Mouse (Mus musculus) liver, embryonic 15.5 days (tissue): ENCODE results near the gene Ripply3. TPM values are rescaled to one million over a fixed set of nuclear protein-coding genes. Genes with fewer than 3 reads are reported as not detected.

ENCODE experiments used
- ATAC-seq: fragments of 200-750 bp; cut with Nextera tagmentation; 2 replicates; pipeline ENCODE4 v1.8.0; 2017; ENCODE audit warnings: moderate number of reproducible peaks, mild to moderate bottlenecking, moderate library complexity; ENCODE audit not compliant: insufficient read depth
- H3K27ac ChIP-seq: fragments of 300-500 bp; sonication (generic); replicated peaks from 2 replicates; pipeline ENCODE4 v1.5.1; 2015; ENCODE audit warnings: mild to moderate bottlenecking, inconsistent platforms
- H3K27me3 ChIP-seq: fragments of 300-500 bp; sonication (generic); 2 replicates; pipeline ENCODE4 v1.6.1; 2015; ENCODE audit warnings: mild to moderate bottlenecking, inconsistent platforms
- H3K36me3 ChIP-seq: fragments of 300-500 bp; sonication (generic); replicated peaks from 2 replicates; pipeline ENCODE4 v1.6.1; 2015; ENCODE audit warnings: moderate library complexity, mild to moderate bottlenecking, inconsistent platforms
- H3K4me1 ChIP-seq: fragments of 300-500 bp; sonication (generic); replicated peaks from 2 replicates; pipeline ENCODE4 v1.6.1; 2015; ENCODE audit warnings: inconsistent platforms
- H3K4me2 ChIP-seq: fragments of 300-500 bp; sonication (generic); 2 replicates; pipeline ENCODE4 v1.6.1; 2015; ENCODE audit warnings: moderate library complexity, mild to moderate bottlenecking, inconsistent platforms
- H3K4me3 ChIP-seq: fragments of 300-500 bp; sonication (generic); replicated peaks from 2 replicates; pipeline ENCODE4 v1.5.1; 2015; ENCODE audit warnings: mild to moderate bottlenecking, inconsistent platforms
- H3K9ac ChIP-seq: fragments of 300-500 bp; sonication (generic); 2 replicates; pipeline ENCODE4 v1.6.1; 2015; ENCODE audit warnings: moderate library complexity, mild to moderate bottlenecking, inconsistent platforms
- H3K9me3 ChIP-seq: fragments of 300-500 bp; sonication (generic); replicated peaks from 2 replicates; pipeline ENCODE4 v1.6.1; 2016; ENCODE audit warnings: inconsistent platforms
- WGBS: fragments of 180-500 bp; shearing (Covaris S2); methylation state at CpG from one replicate; pipeline ENCODE4 v1.1.7; 2015; ENCODE audit warnings: mixed read lengths; ENCODE audit not compliant: insufficient replicate concordance; 5-methylcytosine and 5-hydroxymethylcytosine counted together
- polyA plus RNA-seq: library from polyadenylated mRNA; unstranded; fragments of >200 nt; fragmentation: Nextera tagmentation; extraction: Ambion mirVana; gene quantifications from 2 replicates; pipeline ENCODE4 v1.2.1, GENCODE M21; 2015

The Ripply3 gene
- polyA plus RNA-seq, 1 experiment from 2014 or later = 1.9 TPM

GRCm38 (mm10) chr16:94315215-94315614 is 13.0 kb upstream of the Ripply3 start:
- Histone ChIP-seq H3K9me3 (no peaks in the 10 kb centered on the region), H3K4me2 (no peak overlapping the region), H3K27ac (no peak overlapping the region), H3K36me3 (no peaks in the 10 kb centered on the region), H3K27me3 (no peaks in the 10 kb centered on the region), H3K4me1 (peaks cover 13% of the 10 kb centered on the region), H3K9ac (no peak overlapping the region), H3K4me3 (no peak overlapping the region)
- ATAC-seq = no peak
- 38% methylated on average over 1 of the region's 1 CpGs for WGBS

GRCm38 (mm10) chr16:94317752-94318151 is 10.5 kb upstream of the Ripply3 start:
- Histone ChIP-seq H3K4me3 (no peak overlapping the region), H3K9me3 (no peaks in the 10 kb centered on the region), H3K36me3 (no peaks in the 10 kb centered on the region), H3K4me1 (peaks cover 6% of the 10 kb centered on the region), H3K27me3 (no peaks in the 10 kb centered on the region), H3K9ac (no peak overlapping the region), H3K27ac (no peak overlapping the region), H3K4me2 (no peak overlapping the region)
- WGBS = 43% methylated on average over 5 of the region's 5 CpGs
- ATAC-seq = no peak

- 54% methylated on average over 5 of the region's 5 CpGs for WGBS
- no peaks in the 10 kb centered on the region for H3K27me3 ChIP-seq
These were observed 8.0 kb upstream of the Ripply3 start for GRCm38 (mm10) chr16:94320223-94320622.

GRCm38 (mm10) chr16:94323681-94324080 is 4.5 kb upstream of the Ripply3 start:
- Histone ChIP-seq H3K27ac (no peak overlapping the region), H3K9me3 (no peaks in the 10 kb centered on the region), H3K4me2 (no peak overlapping the region), H3K36me3 (no peaks in the 10 kb centered on the region), H3K4me1 (peaks cover 27% of the 10 kb centered on the region), H3K9ac (no peak overlapping the region), H3K27me3 (peaks cover 17% of the 10 kb centered on the region), H3K4me3 (no peak overlapping the region)
- 44% methylated on average over 5 of the region's 5 CpGs for WGBS
- ATAC-seq = no peak

More at GRCm38 (mm10) chr16:94320223-94320622, 8.0 kb upstream of the Ripply3 start:
- no peak overlapping the region for H3K27ac ChIP-seq
- peaks cover 3% of the 10 kb centered on the region for H3K4me1 ChIP-seq
- no peak for ATAC-seq
- H3K36me3 ChIP-seq = no peaks in the 10 kb centered on the region
- H3K4me2 ChIP-seq = no peak overlapping the region
- no peaks in the 10 kb centered on the region for H3K9me3 ChIP-seq
- no peak overlapping the region for H3K4me3 ChIP-seq
- H3K9ac ChIP-seq = no peak overlapping the region

GRCm38 (mm10) chr16:94326008-94326407 is 2.2 kb upstream of the Ripply3 start:
- H3K4me2 ChIP-seq = no peak overlapping the region
- H3K27ac ChIP-seq = no peak overlapping the region
- peak; percentile 64 for ATAC-seq
- peaks cover 36% of the 10 kb centered on the region for H3K27me3 ChIP-seq
- peaks cover 35% of the 10 kb centered on the region for H3K4me1 ChIP-seq
- H3K9me3 ChIP-seq = no peaks in the 10 kb centered on the region
- no peak overlapping the region for H3K4me3 ChIP-seq
- 45% methylated on average over 3 of the region's 3 CpGs for WGBS
- H3K9ac ChIP-seq = no peak overlapping the region
- H3K36me3 ChIP-seq = no peaks in the 10 kb centered on the region

GRCm38 (mm10) chr16:94328881-94329867 is 954 bp downstream of the Ripply3 start:
- H3K9me3 ChIP-seq = no peaks in the 10 kb centered on the region
- peaks cover 35% of the 10 kb centered on the region for H3K4me1 ChIP-seq
- 14% methylated on average over 25 of the region's 25 CpGs for WGBS
- H3K27ac ChIP-seq = no peak overlapping the region
- H3K27me3 ChIP-seq = peaks cover 36% of the 10 kb centered on the region
- H3K4me3 ChIP-seq = peak overlapping the region; percentile 59
- no peak overlapping the region; the same call in 1 of the 2 replicates for H3K9ac ChIP-seq
- H3K36me3 ChIP-seq = no peaks in the 10 kb centered on the region
- H3K4me2 ChIP-seq = peak overlapping the region; percentile 80
- no peak for ATAC-seq

GRCm38 (mm10) chr16:94330429-94330828 is 2.2 kb downstream of the Ripply3 start:
- H3K27ac ChIP-seq = no peak overlapping the region
- WGBS = 65% methylated on average over 5 of the region's 5 CpGs
- H3K36me3 ChIP-seq = no peaks in the 10 kb centered on the region
- ATAC-seq = no peak
- H3K9ac ChIP-seq = no peak overlapping the region
- H3K9me3 ChIP-seq = no peaks in the 10 kb centered on the region
- H3K27me3 ChIP-seq = peaks cover 36% of the 10 kb centered on the region
- H3K4me3 ChIP-seq = no peak overlapping the region
- peaks cover 31% of the 10 kb centered on the region for H3K4me1 ChIP-seq
- H3K4me2 ChIP-seq = no peak overlapping the region

- Histone ChIP-seq H3K27me3 (peaks cover 36% of the 10 kb centered on the region), H3K9me3 (no peaks in the 10 kb centered on the region), H3K36me3 (no peaks in the 10 kb centered on the region), H3K4me1 (peaks cover 23% of the 10 kb centered on the region), H3K27ac (no peak overlapping the region), H3K4me3 (no peak overlapping the region), H3K9ac (no peak overlapping the region), H3K4me2 (no peak overlapping the region)
- ATAC-seq = no peak
- 56% methylated on average over 9 of the region's 9 CpGs for WGBS
These were observed 3.1 kb downstream of the Ripply3 start for GRCm38 (mm10) chr16:94331233-94331885.

GRCm38 (mm10) chr16:94331886-94332252 is 3.6 kb downstream of the Ripply3 start:
- WGBS = 58% methylated on average over 5 of the region's 5 CpGs
- no peaks in the 10 kb centered on the region for H3K36me3 ChIP-seq
- H3K9me3 ChIP-seq = no peaks in the 10 kb centered on the region
- H3K4me2 ChIP-seq = no peak overlapping the region
- peaks cover 20% of the 10 kb centered on the region for H3K4me1 ChIP-seq
- no peak for ATAC-seq
- H3K27me3 ChIP-seq = peaks cover 36% of the 10 kb centered on the region
- H3K9ac ChIP-seq = no peak overlapping the region
- no peak overlapping the region for H3K27ac ChIP-seq
- no peak overlapping the region for H3K4me3 ChIP-seq

- no peaks in the 10 kb centered on the region for H3K9me3 ChIP-seq
- no peak overlapping the region for H3K4me2 ChIP-seq
- no peak overlapping the region for H3K4me3 ChIP-seq
- ATAC-seq = no peak
- no peak overlapping the region for H3K27ac ChIP-seq
- H3K27me3 ChIP-seq = 0 out of 2 replicates have a peak, but pooled peaks cover 1% of the 10 kb centered on the region
- H3K36me3 ChIP-seq = no peaks in the 10 kb centered on the region
- 48% methylated on average over 5 of the region's 5 CpGs for WGBS
- H3K4me1 ChIP-seq = no peaks in the 10 kb centered on the region
- H3K9ac ChIP-seq = no peak overlapping the region
These were observed 7.4 kb downstream of the Ripply3 start for GRCm38 (mm10) chr16:94335656-94336055.
